Mouse (Mus musculus) ES-Bruce4 (cell line): ENCODE measurements around the gene Gm10643. TPM values are rescaled to one million over a fixed set of nuclear protein-coding genes. Genes with fewer than 3 reads are reported as not detected.

Experiments
- H3K27ac ChIP-seq: 2 replicates; pipeline ENCODE4 v1.5.1; 2012; ENCODE audit warnings: low read length, inconsistent platforms; ENCODE audit not compliant: insufficient read depth
- H3K27me3 ChIP-seq: 2 replicates; pipeline ENCODE4 v1.6.1; 2012; ENCODE audit warnings: mild to moderate bottlenecking, low read length, inconsistent platforms; ENCODE audit not compliant: control insufficient read depth, poor library complexity, insufficient read depth, severe bottlenecking
- H3K36me3 ChIP-seq: 2 replicates; pipeline ENCODE4 v1.6.1; 2012; ENCODE audit warnings: inconsistent platforms, mild to moderate bottlenecking, low read length, moderate library complexity; ENCODE audit not compliant: control insufficient read depth, poor library complexity, insufficient read depth, severe bottlenecking
- H3K4me1 ChIP-seq: one replicate; pipeline ENCODE4 v1.8.1; 2011; ENCODE audit warnings: low read length; ENCODE audit not compliant: control insufficient read depth, insufficient read depth
- H3K4me3 ChIP-seq: 2 replicates; pipeline ENCODE4 v1.5.1; 2011; ENCODE audit warnings: low read depth, mild to moderate bottlenecking, low read length
- H3K9ac ChIP-seq: 2 replicates; pipeline ENCODE4 v1.6.1; 2012; ENCODE audit warnings: low read depth, mild to moderate bottlenecking, inconsistent platforms; ENCODE audit not compliant: poor library complexity, severe bottlenecking
- H3K9me3 ChIP-seq: replicated peaks from 2 replicates; pipeline ENCODE4 v1.6.1; 2012; ENCODE audit warnings: mild to moderate bottlenecking, low read length, inconsistent platforms; ENCODE audit not compliant: control insufficient read depth, poor library complexity, insufficient read depth, severe bottlenecking
- CTCF ChIP-seq: IDR thresholded peaks from one replicate; pipeline ENCODE4 v1.8.1; 2011; ENCODE audit warnings: low read depth, low read length
- EP300 ChIP-seq: IDR thresholded peaks from 2 replicates; pipeline ENCODE4 v1.6.1; 2011; ENCODE audit warnings: low read depth, low read length; ENCODE audit not compliant: insufficient read depth
- POLR2A ChIP-seq: IDR thresholded peaks from one replicate; pipeline ENCODE4 v1.8.1; 2011; ENCODE audit warnings: low read length; ENCODE audit not compliant: insufficient read depth
- polyA plus RNA-seq: library from polyadenylated mRNA; stranded (reverse); fragments of >200 nt; gene quantifications from 2 replicates; pipeline ENCODE4 v1.2.4, GENCODE M21; 2011; ENCODE audit warnings: low read depth; ENCODE audit not compliant: missing spikeins, insufficient read depth, insufficient read length

The Gm10643 gene
- polyA plus RNA-seq, 1 experiment, result 0.76 TPM

- Histone ChIP-seq H3K27me3 (no peaks in the 10 kb centered on the region), H3K27ac (no peak overlapping the region), H3K9ac (no peak overlapping the region), H3K9me3 (no peaks in the 10 kb centered on the region), H3K4me3 (no peak overlapping the region), H3K4me1 (no peaks in the 10 kb centered on the region), H3K36me3 (peaks cover 32% of the 10 kb centered on the region)
- TF ChIP-seq EP300, result no peak
- no peak for TF ChIP-seq CTCF
- TF ChIP-seq POLR2A, result no peak
These were observed 36.7 kb upstream of the Gm10643 start for GRCm38 (mm10) chr8:84101476-84102270.

- Histone ChIP-seq H3K9ac (no peak overlapping the region), H3K9me3 (no peaks in the 10 kb centered on the region), H3K4me1 (no peaks in the 10 kb centered on the region), H3K27ac (no peak overlapping the region), H3K27me3 (no peaks in the 10 kb centered on the region), H3K4me3 (no peak overlapping the region), H3K36me3 (peaks cover 33% of the 10 kb centered on the region)
- TF ChIP-seq EP300, result no peak
- no peak for TF ChIP-seq CTCF
- TF ChIP-seq POLR2A, result no peak
These were observed 33.4 kb upstream of the Gm10643 start for GRCm38 (mm10) chr8:84098376-84098775.

GRCm38 (mm10) chr8:84096061-84096460 is 31.1 kb upstream of the Gm10643 start:
- no peak overlapping the region for H3K27ac ChIP-seq
- no peaks in the 10 kb centered on the region for H3K4me1 ChIP-seq
- H3K27me3 ChIP-seq, result no peaks in the 10 kb centered on the region
- no peaks in the 10 kb centered on the region for H3K9me3 ChIP-seq
- TF ChIP-seq EP300 (no peak), CTCF (no peak), POLR2A (no peak)
- H3K9ac ChIP-seq, result no peak overlapping the region
- peaks cover 20% of the 10 kb centered on the region for H3K36me3 ChIP-seq
- H3K4me3 ChIP-seq, result no peak overlapping the region

GRCm38 (mm10) chr8:84090585-84090984 is 25.6 kb upstream of the Gm10643 start:
- Histone ChIP-seq H3K9ac (no peak overlapping the region), H3K4me1 (no peaks in the 10 kb centered on the region), H3K4me3 (no peak overlapping the region), H3K27ac (no peak overlapping the region), H3K27me3 (no peaks in the 10 kb centered on the region), H3K36me3 (no peaks in the 10 kb centered on the region; the same call in 1 of the 2 replicates), H3K9me3 (no peaks in the 10 kb centered on the region)
- TF ChIP-seq CTCF, result no peak
- no peak for TF ChIP-seq POLR2A
- TF ChIP-seq EP300, result no peak

GRCm38 (mm10) chr8:84089277-84089676 is 24.3 kb upstream of the Gm10643 start:
- TF ChIP-seq POLR2A (no peak), CTCF (no peak), EP300 (no peak)
- Histone ChIP-seq H3K4me1 (no peaks in the 10 kb centered on the region), H3K36me3 (no peaks in the 10 kb centered on the region; the same call in 1 of the 2 replicates), H3K4me3 (no peak overlapping the region), H3K9ac (no peak overlapping the region), H3K27me3 (no peaks in the 10 kb centered on the region), H3K27ac (no peak overlapping the region), H3K9me3 (no peaks in the 10 kb centered on the region)

- no peak for TF ChIP-seq CTCF
- TF ChIP-seq EP300, result no peak
- no peak for TF ChIP-seq POLR2A
- Histone ChIP-seq H3K4me1 (peaks cover 2% of the 10 kb centered on the region), H3K9ac (no peak overlapping the region), H3K27ac (no peak overlapping the region), H3K4me3 (no peak overlapping the region), H3K27me3 (no peaks in the 10 kb centered on the region), H3K36me3 (no peaks in the 10 kb centered on the region; the same call in 1 of the 2 replicates), H3K9me3 (no peaks in the 10 kb centered on the region)
These were observed 22.9 kb upstream of the Gm10643 start for GRCm38 (mm10) chr8:84087821-84088220.
